Mouse (Mus musculus): ENCODE results near the gene Thsd7b. TPM values are rescaled to one million over a fixed set of nuclear protein-coding genes. Genes with fewer than 3 reads are reported as not detected.

Thsd7b gene
- polyA plus RNA-seq, 1 experiment = 0.07 TPM

DNA sequence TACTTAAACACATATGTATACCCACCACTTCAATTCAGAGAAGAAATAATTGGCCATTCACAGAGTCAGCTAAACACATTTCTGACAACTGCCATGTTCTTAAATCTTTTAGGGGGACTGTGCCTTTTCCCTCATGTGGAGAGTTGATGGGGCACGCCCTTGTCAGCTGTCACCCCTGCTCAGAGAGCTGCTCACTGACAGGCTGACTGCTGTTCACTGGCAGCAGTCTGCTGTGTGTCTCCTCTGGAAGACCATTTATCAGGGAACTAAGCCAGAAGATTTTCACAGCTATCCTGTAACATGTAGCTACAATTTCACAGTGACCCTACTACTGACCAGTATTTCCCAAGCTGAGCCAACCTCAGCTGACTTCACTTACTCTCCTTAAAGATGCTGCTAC is 432.6 kb downstream of the Thsd7b start:
- H3K4me1 ChIP-seq = no peaks in the 10 kb centered on the region
- no peaks in the 10 kb centered on the region for H3K36me3 ChIP-seq (replicated peaks; ENCODE audit: low read length)
- peaks cover 2% of the 10 kb centered on the region for H3K27me3 ChIP-seq (replicated peaks)
- no peak overlapping the region for H3K4me3 ChIP-seq (replicated peaks)
- TF ChIP-seq FLI1 (IDR thresholded peaks at IDR 0.05; ENCODE audit: low read length) = no peak
- no peak for TF ChIP-seq GATA1 (IDR thresholded peaks at IDR 0.05; ENCODE audit: borderline replicate concordance, low read length)
- H3K9me3 ChIP-seq = no peaks in the 10 kb centered on the region

DNA sequence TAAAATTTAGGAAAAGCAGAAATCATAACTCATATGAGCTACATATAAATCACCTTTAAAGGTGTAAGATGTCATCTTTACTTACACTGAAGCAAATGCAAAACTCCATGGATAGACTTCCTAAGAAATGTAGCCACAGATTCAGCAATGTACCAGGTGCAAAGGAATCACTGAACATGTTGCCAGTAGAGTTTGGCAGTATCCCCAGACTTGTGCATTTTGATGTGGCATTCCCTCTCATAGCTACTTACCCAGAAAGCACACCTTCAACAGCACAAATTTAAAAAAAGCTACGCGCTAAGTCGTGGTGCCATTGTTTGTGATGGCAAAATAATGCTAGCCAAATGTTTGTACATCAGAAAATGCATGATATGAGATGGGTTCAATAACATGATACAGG is 439.6 kb downstream of the Thsd7b start:
- Histone ChIP-seq H3K9me3 (no peaks in the 10 kb centered on the region), H3K27me3 (replicated peaks) (no peaks in the 10 kb centered on the region), H3K36me3 (replicated peaks; ENCODE audit: low read length) (no peaks in the 10 kb centered on the region), H3K4me3 (replicated peaks) (no peak overlapping the region), H3K4me1 (no peaks in the 10 kb centered on the region)
- no peak for TF ChIP-seq GATA1 (IDR thresholded peaks at IDR 0.05; ENCODE audit: borderline replicate concordance, low read length)
- TF ChIP-seq FLI1 (IDR thresholded peaks at IDR 0.05; ENCODE audit: low read length) = no peak

- Histone ChIP-seq H3K27me3 (replicated peaks) (no peaks in the 10 kb centered on the region), H3K4me1 (no peaks in the 10 kb centered on the region), H3K9me3 (no peaks in the 10 kb centered on the region), H3K36me3 (replicated peaks; ENCODE audit: low read length) (no peaks in the 10 kb centered on the region), H3K4me3 (replicated peaks) (no peak overlapping the region)
- no peak for TF ChIP-seq GATA1 (IDR thresholded peaks at IDR 0.05; ENCODE audit: borderline replicate concordance, low read length)
- no peak for TF ChIP-seq FLI1 (IDR thresholded peaks at IDR 0.05; ENCODE audit: low read length)
These were observed 440.5 kb downstream of the Thsd7b start for GRCm38 (mm10) chr1:129713571-129713970.

DNA sequence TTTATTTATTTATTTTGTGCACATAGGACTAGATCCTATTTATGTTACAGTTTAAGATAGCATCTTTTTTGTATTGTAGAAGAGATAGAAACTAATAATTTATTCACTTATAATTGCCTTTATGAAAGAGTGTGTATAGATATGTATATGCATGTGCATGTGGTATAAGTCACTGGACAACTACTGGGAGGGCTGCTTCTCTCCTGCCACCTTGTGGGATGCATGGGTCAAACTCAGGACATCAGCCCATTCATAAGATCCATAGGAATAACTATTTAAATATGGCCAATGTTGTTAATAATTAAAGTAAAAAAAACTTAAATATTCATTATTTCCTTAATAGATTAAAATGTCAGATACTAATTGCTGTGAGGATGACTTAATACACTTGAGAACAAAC is 446.5 kb downstream of the Thsd7b start:
- no peaks in the 10 kb centered on the region for H3K36me3 ChIP-seq (replicated peaks; ENCODE audit: low read length)
- no peaks in the 10 kb centered on the region for H3K4me1 ChIP-seq
- no peaks in the 10 kb centered on the region for H3K27me3 ChIP-seq (replicated peaks)
- TF ChIP-seq GATA1 (IDR thresholded peaks at IDR 0.05; ENCODE audit: borderline replicate concordance, low read length) = no peak
- no peak for TF ChIP-seq FLI1 (IDR thresholded peaks at IDR 0.05; ENCODE audit: low read length)
- H3K9me3 ChIP-seq = no peaks in the 10 kb centered on the region
- no peak overlapping the region for H3K4me3 ChIP-seq (replicated peaks)

- TF ChIP-seq FLI1 (IDR thresholded peaks at IDR 0.05; ENCODE audit: low read length) = no peak
- no peak for TF ChIP-seq GATA1 (IDR thresholded peaks at IDR 0.05; ENCODE audit: borderline replicate concordance, low read length)
- H3K9me3 ChIP-seq = no peaks in the 10 kb centered on the region
- no peaks in the 10 kb centered on the region for H3K27me3 ChIP-seq (replicated peaks)
These were observed 458.9 kb downstream of the Thsd7b start for GRCm38 (mm10) chr1:129731991-129732390.

GRCm38 (mm10) chr1:129747595-129747994 is 474.5 kb downstream of the Thsd7b start:
- H3K9me3 ChIP-seq = no peaks in the 10 kb centered on the region
- no peaks in the 10 kb centered on the region for H3K4me1 ChIP-seq
- no peak overlapping the region for H3K4me3 ChIP-seq (replicated peaks)
- H3K27me3 ChIP-seq (replicated peaks) = no peaks in the 10 kb centered on the region
- H3K36me3 ChIP-seq (replicated peaks; ENCODE audit: low read length) = no peaks in the 10 kb centered on the region
- no peak for TF ChIP-seq GATA1 (IDR thresholded peaks at IDR 0.05; ENCODE audit: borderline replicate concordance, low read length)
- TF ChIP-seq FLI1 (IDR thresholded peaks at IDR 0.05; ENCODE audit: low read length) = no peak

More at GRCm38 (mm10) chr1:129731991-129732390, 458.9 kb downstream of the Thsd7b start:
- Histone ChIP-seq H3K36me3 (replicated peaks; ENCODE audit: low read length) (no peaks in the 10 kb centered on the region), H3K4me1 (no peaks in the 10 kb centered on the region), H3K4me3 (replicated peaks) (no peak overlapping the region)

- TF ChIP-seq FLI1 (IDR thresholded peaks at IDR 0.05; ENCODE audit: low read length) = no peak
- no peak overlapping the region for H3K4me3 ChIP-seq (replicated peaks)
- H3K9me3 ChIP-seq = no peaks in the 10 kb centered on the region
- H3K36me3 ChIP-seq (replicated peaks; ENCODE audit: low read length) = no peaks in the 10 kb centered on the region
- H3K4me1 ChIP-seq = peaks cover 15% of the 10 kb centered on the region
- H3K27me3 ChIP-seq (replicated peaks) = no peaks in the 10 kb centered on the region
These were observed 483.6 kb downstream of the Thsd7b start for GRCm38 (mm10) chr1:129756548-129757240.

- TF ChIP-seq FLI1 (IDR thresholded peaks at IDR 0.05; ENCODE audit: low read length) = no peak
- no peak for TF ChIP-seq GATA1 (IDR thresholded peaks at IDR 0.05; ENCODE audit: borderline replicate concordance, low read length)
- Histone ChIP-seq H3K36me3 (replicated peaks; ENCODE audit: low read length) (no peaks in the 10 kb centered on the region), H3K27me3 (replicated peaks) (no peaks in the 10 kb centered on the region), H3K9me3 (no peaks in the 10 kb centered on the region), H3K4me1 (peaks cover 20% of the 10 kb centered on the region), H3K4me3 (replicated peaks) (no peak overlapping the region)
These were observed 485.9 kb downstream of the Thsd7b start for GRCm38 (mm10) chr1:129759003-129759402.

DNA sequence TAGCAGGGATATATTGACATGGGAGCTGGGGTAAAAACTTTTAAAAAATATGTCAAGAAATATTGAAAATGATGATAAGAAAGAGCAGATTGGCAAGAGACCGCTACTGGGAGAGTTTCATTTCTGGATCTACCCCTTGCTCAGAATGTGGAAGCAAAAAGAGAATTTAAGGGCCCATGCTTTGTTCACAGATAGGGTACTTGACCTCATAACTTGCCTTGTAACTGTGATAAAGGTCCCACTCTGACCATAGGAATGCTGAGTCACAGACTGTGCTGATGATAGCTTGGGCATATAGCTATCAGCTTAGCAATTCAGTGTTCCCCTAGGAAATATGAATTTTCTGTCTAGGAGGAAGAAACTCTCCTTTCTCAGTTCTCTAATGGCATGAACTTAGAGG is 488.1 kb downstream of the Thsd7b start:
- Histone ChIP-seq H3K4me1 (peaks cover 16% of the 10 kb centered on the region), H3K4me3 (replicated peaks) (peak overlapping the region; percentile 71), H3K9me3 (no peaks in the 10 kb centered on the region), H3K36me3 (replicated peaks; ENCODE audit: low read length) (no peaks in the 10 kb centered on the region), H3K27me3 (replicated peaks) (no peaks in the 10 kb centered on the region)
- TF ChIP-seq GATA1 (IDR thresholded peaks at IDR 0.05; ENCODE audit: borderline replicate concordance, low read length) = no peak

GRCm38 (mm10) chr1:129764748-129765147 is 491.6 kb downstream of the Thsd7b start:
- Histone ChIP-seq H3K36me3 (replicated peaks; ENCODE audit: low read length) (no peaks in the 10 kb centered on the region), H3K4me1 (peaks cover 16% of the 10 kb centered on the region), H3K9me3 (no peaks in the 10 kb centered on the region), H3K4me3 (replicated peaks) (no peak overlapping the region), H3K27me3 (replicated peaks) (no peaks in the 10 kb centered on the region)
- TF ChIP-seq FLI1 (IDR thresholded peaks at IDR 0.05; ENCODE audit: low read length) (no peak), GATA1 (IDR thresholded peaks at IDR 0.05; ENCODE audit: borderline replicate concordance, low read length) (no peak)

DNA sequence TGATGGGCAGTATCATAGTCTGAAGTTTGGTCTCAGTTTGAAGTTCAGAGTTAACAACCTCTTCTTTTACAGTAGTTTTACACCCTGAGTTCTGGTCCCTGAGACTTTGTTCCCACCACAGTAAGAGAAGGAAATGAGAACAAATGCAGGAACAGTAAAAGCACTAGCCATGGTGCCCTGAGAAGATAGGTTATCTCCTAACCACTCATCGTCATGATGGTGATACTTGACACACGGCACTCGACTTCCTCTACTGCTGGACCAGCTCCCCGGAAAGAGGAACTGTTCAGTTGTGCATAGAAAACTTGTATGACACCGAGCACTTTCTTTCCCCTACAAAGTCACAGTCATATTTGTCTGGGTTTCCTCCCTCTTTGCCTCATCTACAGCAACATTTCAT is 504.0 kb downstream of the Thsd7b start:
- H3K27me3 ChIP-seq (replicated peaks) = no peaks in the 10 kb centered on the region
- peaks cover 6% of the 10 kb centered on the region for H3K4me1 ChIP-seq
- TF ChIP-seq FLI1 (IDR thresholded peaks at IDR 0.05; ENCODE audit: low read length) (no peak), GATA1 (IDR thresholded peaks at IDR 0.05; ENCODE audit: borderline replicate concordance, low read length) (no peak)
- H3K9me3 ChIP-seq = no peaks in the 10 kb centered on the region
- H3K36me3 ChIP-seq (replicated peaks; ENCODE audit: low read length) = no peaks in the 10 kb centered on the region
- H3K4me3 ChIP-seq (replicated peaks) = peak overlapping the region; percentile 62
